Mouse (Mus musculus): ENCODE results near the gene Zap70.

Gene Zap70

GRCm38 (mm10) chr1:36830913-36831866, 69.6 kb downstream of the Zap70 start:
- peak; percentile 19 for DNase-seq (ENCODE audit: low read depth, low spot score)

All from retina, postnatal 7 days (tissue).